Mouse (Mus musculus): ENCODE data around the gene Tmem125.

Tmem125 gene

GRCm38 (mm10) chr4:118543592-118544260 lies at the start of gene Tmem125:
Gene Tmem125, minus strand, starts transcription at chr4:118544044.
- ATAC-seq (ENCODE audit: low TSS enrichment) = no peak

- ATAC-seq (ENCODE audit: low TSS enrichment) = no peak
Observed at GRCm38 (mm10) chr4:118589733-118590130, 45.9 kb upstream of the Tmem125 start.

GRCm38 (mm10) chr4:118589053-118589732 lies 45.3 kb upstream of the Tmem125 start:
- no peak for ATAC-seq (ENCODE audit: low TSS enrichment)

- no peak for ATAC-seq (ENCODE audit: low TSS enrichment)
Observed at GRCm38 (mm10) chr4:118582629-118583028, 38.8 kb upstream of the Tmem125 start.

- ATAC-seq (ENCODE audit: low TSS enrichment) = no peak
Observed at GRCm38 (mm10) chr4:118581508-118581907, 37.7 kb upstream of the Tmem125 start.

- ATAC-seq (ENCODE audit: low TSS enrichment) = no peak
Observed at GRCm38 (mm10) chr4:118579313-118579712, 35.5 kb upstream of the Tmem125 start.

GRCm38 (mm10) chr4:118576097-118576496 lies 32.3 kb upstream of the Tmem125 start:
- peak; percentile 84 for ATAC-seq (ENCODE audit: low TSS enrichment)

GRCm38 (mm10) chr4:118571441-118571840 lies 27.6 kb upstream of the Tmem125 start:
- ATAC-seq (ENCODE audit: low TSS enrichment) = peak; percentile 83

GRCm38 (mm10) chr4:118569320-118569719 lies 25.5 kb upstream of the Tmem125 start:
- ATAC-seq (ENCODE audit: low TSS enrichment) = no peak

GRCm38 (mm10) chr4:118568709-118569108 lies 24.9 kb upstream of the Tmem125 start:
- ATAC-seq (ENCODE audit: low TSS enrichment) = no peak

GRCm38 (mm10) chr4:118566161-118566676 lies 22.4 kb upstream of the Tmem125 start:
- ATAC-seq (ENCODE audit: low TSS enrichment) = peak; percentile 31; the same call in 1 of the 2 replicates

- no peak for ATAC-seq (ENCODE audit: low TSS enrichment)
Observed at GRCm38 (mm10) chr4:118564926-118565279, 21.1 kb upstream of the Tmem125 start.

- no peak for ATAC-seq (ENCODE audit: low TSS enrichment)
Observed at GRCm38 (mm10) chr4:118564062-118564925, 20.4 kb upstream of the Tmem125 start.

- peak; percentile 85; the same call in 1 of the 2 replicates for ATAC-seq (ENCODE audit: low TSS enrichment)
Observed at GRCm38 (mm10) chr4:118553039-118553649, 9.3 kb upstream of the Tmem125 start.

GRCm38 (mm10) chr4:118548130-118548480 lies 4.3 kb upstream of the Tmem125 start:
- peak; percentile 60 for ATAC-seq (ENCODE audit: low TSS enrichment)

- ATAC-seq (ENCODE audit: low TSS enrichment) = peak; percentile 60; the same call in 1 of the 2 replicates
Observed at GRCm38 (mm10) chr4:118547424-118548129, 3.7 kb upstream of the Tmem125 start.

- no peak for ATAC-seq (ENCODE audit: low TSS enrichment)
Observed at GRCm38 (mm10) chr4:118544441-118545127, 740 bp upstream of the Tmem125 start.

- ATAC-seq (ENCODE audit: low TSS enrichment) = peak; percentile 75
Observed at GRCm38 (mm10) chr4:118543158-118543530, 700 bp downstream of the Tmem125 start.

GRCm38 (mm10) chr4:118542510-118543157 lies 1.2 kb downstream of the Tmem125 start:
- ATAC-seq (ENCODE audit: low TSS enrichment) = 0 out of 2 replicates have a peak, but pooled peaks have one; percentile 24

GRCm38 (mm10) chr4:118539904-118540303 lies 3.9 kb downstream of the Tmem125 start:
- ATAC-seq (ENCODE audit: low TSS enrichment) = no peak

Measured in frontal cortex, adult (tissue).